Mouse (Mus musculus) macrophage (primary cell): ENCODE data around the gene Sema7a. TPM values are rescaled to one million over a fixed set of nuclear protein-coding genes. Genes with fewer than 3 reads are reported as not detected.

ENCODE experiments used
- H3K27ac ChIP-seq: fragments of 350-480 bp; formaldehyde crosslinking; 2 replicates; pipeline ENCODE4 v1.9.0; 2021
- H3K36me3 ChIP-seq: fragments of 350-480 bp; formaldehyde crosslinking; 2 replicates; pipeline ENCODE4 v1.9.0; 2021; ENCODE audit errors: inconsistent target
- H3K4me3 ChIP-seq: fragments of 350-480 bp; formaldehyde crosslinking; 2 replicates; pipeline ENCODE4 v1.9.0; 2021; ENCODE audit errors: inconsistent target
- H3K79me2 ChIP-seq: fragments of 350-480 bp; formaldehyde crosslinking; 2 replicates; pipeline ENCODE4 v1.9.0; 2021; ENCODE audit errors: inconsistent target
- WGBS: methylation state at CpG from one replicate; pipeline ENCODE4 v1.1.7; 2026; ENCODE audit warnings: inconsistent platforms; ENCODE audit not compliant: missing documents; 5-methylcytosine and 5-hydroxymethylcytosine counted together
- polyA plus RNA-seq: library from polyadenylated mRNA; stranded (reverse); fragments of 250-400 nt; gene quantifications from 3 replicates; pipeline ENCODE4 v1.2.4, GENCODE M21; 2018; ENCODE audit warnings: inconsistent platforms
- total RNA-seq, 78 experiments: library from RNA; depleted of rRNA; stranded (reverse); fragments of 250-400 nt; gene quantifications; 1 replicate in 9 of 78; 2 replicates in 24 of 78; 3 replicates in 43 of 78; 4 replicates in 2 of 78; pipeline ENCODE4 v1.2.4; 2018; ENCODE audit warnings: inconsistent platforms in 56 of 78

The Sema7a gene
- total RNA-seq (2018; cell fraction: chromatin; rRNA removed): 1 to 10 TPM in 2 of 26 experiments, under 1 TPM in 11, not detected in 13; 0.21 to 1.2 (median 0.33) TPM
- 1 to 10 TPM in 1 of 26 experiments, under 1 TPM in 25; 0.09 to 1.1 (median 0.33) TPM for total RNA-seq (2018; cell fraction: cytosol; rRNA removed)
- total RNA-seq (2018; cell fraction: nucleus; rRNA removed): 1 to 10 TPM in 13 of 26 experiments, under 1 TPM in 11, not detected in 2; 0.16 to 4.3 (median 1.1) TPM
- 0.16 to 0.17 TPM in 2 of 3 replicates, not detected in the other for polyA plus RNA-seq

GRCm38 (mm10) chr9:57939431-57940348 is at the start of gene Sema7a:
Sema7a (plus strand) TSS chr9:57940112.
- H3K36me3 ChIP-seq: no peaks in the 10 kb centered on the region
- H3K79me2 ChIP-seq: no peaks in the 10 kb centered on the region
- H3K27ac ChIP-seq: no peak within 1 kb of the TSS
- no peak within 1 kb of the TSS for H3K4me3 ChIP-seq
- WGBS: 10% methylated on average over 60 of the region's 60 CpGs

- Histone ChIP-seq H3K79me2 (no peaks in the 10 kb centered on the region), H3K4me3 (no peak overlapping the region), H3K27ac (no peak overlapping the region), H3K36me3 (no peaks in the 10 kb centered on the region)
- 41% methylated on average over 10 of the region's 10 CpGs for WGBS
Observed at GRCm38 (mm10) chr9:57900478-57900877, 39.4 kb upstream of the Sema7a start.

GRCm38 (mm10) chr9:57901197-57901596 is 38.7 kb upstream of the Sema7a start:
- WGBS: 89% methylated on average over 9 of the region's 9 CpGs
- Histone ChIP-seq H3K4me3 (no peak overlapping the region), H3K27ac (no peak overlapping the region), H3K36me3 (no peaks in the 10 kb centered on the region), H3K79me2 (no peaks in the 10 kb centered on the region)

GRCm38 (mm10) chr9:57901601-57902000 is 38.3 kb upstream of the Sema7a start:
- Histone ChIP-seq H3K36me3 (no peaks in the 10 kb centered on the region), H3K4me3 (no peak overlapping the region), H3K79me2 (no peaks in the 10 kb centered on the region), H3K27ac (no peak overlapping the region)
- 94% methylated on average over 3 of the region's 3 CpGs for WGBS

- Histone ChIP-seq H3K27ac (no peak overlapping the region), H3K79me2 (no peaks in the 10 kb centered on the region), H3K4me3 (no peak overlapping the region), H3K36me3 (no peaks in the 10 kb centered on the region)
- 88% methylated on average over 4 of the region's 4 CpGs for WGBS
Observed at GRCm38 (mm10) chr9:57902132-57902531, 37.8 kb upstream of the Sema7a start.

GRCm38 (mm10) chr9:57903589-57904249 is 36.2 kb upstream of the Sema7a start:
- 86% methylated on average over 7 of the region's 8 CpGs for WGBS
- Histone ChIP-seq H3K27ac (no peak overlapping the region), H3K36me3 (no peaks in the 10 kb centered on the region), H3K79me2 (no peaks in the 10 kb centered on the region), H3K4me3 (no peak overlapping the region)

GRCm38 (mm10) chr9:57904250-57904644 is 35.7 kb upstream of the Sema7a start:
- H3K79me2 ChIP-seq: no peaks in the 10 kb centered on the region
- H3K36me3 ChIP-seq: no peaks in the 10 kb centered on the region
- H3K4me3 ChIP-seq: no peak overlapping the region
- 97% methylated on average over 5 of the region's 5 CpGs for WGBS
- no peak overlapping the region for H3K27ac ChIP-seq

- WGBS: 16% methylated on average over 6 of the region's 6 CpGs
- no peak overlapping the region for H3K27ac ChIP-seq
- peaks cover 8% of the 10 kb centered on the region; the same call in 1 of the 2 replicates for H3K79me2 ChIP-seq
- no peaks in the 10 kb centered on the region for H3K36me3 ChIP-seq
- no peak overlapping the region for H3K4me3 ChIP-seq
Observed at GRCm38 (mm10) chr9:57907206-57907605, 32.7 kb upstream of the Sema7a start.

- 3% methylated on average over 47 of the region's 47 CpGs for WGBS
- Histone ChIP-seq H3K79me2 (peaks cover 8% of the 10 kb centered on the region; the same call in 1 of the 2 replicates), H3K4me3 (peak within 1 kb of the TSS; percentile 67)
Observed at GRCm38 (mm10) chr9:57910254-57911160, 29.4 kb upstream of the Sema7a start, which contains the start of gene Ubl7. Ubl7 (plus strand) TSS chr9:57910979.

GRCm38 (mm10) chr9:57912571-57912970 is 27.3 kb upstream of the Sema7a start:
- Histone ChIP-seq H3K4me3 (no peak overlapping the region), H3K79me2 (peaks cover 8% of the 10 kb centered on the region; the same call in 1 of the 2 replicates), H3K27ac (no peak overlapping the region), H3K36me3 (peaks cover 9% of the 10 kb centered on the region; the same call in 1 of the 2 replicates)
- WGBS: 97% methylated on average over 5 of the region's 5 CpGs

More at GRCm38 (mm10) chr9:57910254-57911160, 29.4 kb upstream of the Sema7a start, which contains the start of gene Ubl7:
- peak within 1 kb of the TSS; percentile 63 for H3K27ac ChIP-seq
- peaks cover under 1% of the 10 kb centered on the region; the same call in 1 of the 2 replicates for H3K36me3 ChIP-seq

GRCm38 (mm10) chr9:57921491-57922060 is 18.3 kb upstream of the Sema7a start:
- Histone ChIP-seq H3K4me3 (no peak overlapping the region), H3K27ac (no peak overlapping the region), H3K36me3 (peaks cover 60% of the 10 kb centered on the region), H3K79me2 (no peaks in the 10 kb centered on the region)
- WGBS: 94% methylated on average over 9 of the region's 9 CpGs

GRCm38 (mm10) chr9:57922381-57922780 is 17.5 kb upstream of the Sema7a start:
- H3K4me3 ChIP-seq: no peak overlapping the region
- H3K27ac ChIP-seq: no peak overlapping the region
- H3K36me3 ChIP-seq: peaks cover 60% of the 10 kb centered on the region
- H3K79me2 ChIP-seq: no peaks in the 10 kb centered on the region
- 100% methylated on average over 5 of the region's 5 CpGs for WGBS

GRCm38 (mm10) chr9:57923046-57923445 is 16.9 kb upstream of the Sema7a start:
- no peak overlapping the region for H3K27ac ChIP-seq
- H3K36me3 ChIP-seq: peaks cover 60% of the 10 kb centered on the region
- no peaks in the 10 kb centered on the region for H3K79me2 ChIP-seq
- 100% methylated on average over 3 of the region's 3 CpGs for WGBS
- H3K4me3 ChIP-seq: no peak overlapping the region
